Mouse (Mus musculus): ENCODE measurements around the gene Serpinb6a. TPM values are rescaled to one million over a fixed set of nuclear protein-coding genes. Genes with fewer than 3 reads are reported as not detected.

Gene Serpinb6a
- polyA plus RNA-seq, 3 experiments from 2014 or later = 39.5 to 66.1 (median 50.4) TPM

DNA sequence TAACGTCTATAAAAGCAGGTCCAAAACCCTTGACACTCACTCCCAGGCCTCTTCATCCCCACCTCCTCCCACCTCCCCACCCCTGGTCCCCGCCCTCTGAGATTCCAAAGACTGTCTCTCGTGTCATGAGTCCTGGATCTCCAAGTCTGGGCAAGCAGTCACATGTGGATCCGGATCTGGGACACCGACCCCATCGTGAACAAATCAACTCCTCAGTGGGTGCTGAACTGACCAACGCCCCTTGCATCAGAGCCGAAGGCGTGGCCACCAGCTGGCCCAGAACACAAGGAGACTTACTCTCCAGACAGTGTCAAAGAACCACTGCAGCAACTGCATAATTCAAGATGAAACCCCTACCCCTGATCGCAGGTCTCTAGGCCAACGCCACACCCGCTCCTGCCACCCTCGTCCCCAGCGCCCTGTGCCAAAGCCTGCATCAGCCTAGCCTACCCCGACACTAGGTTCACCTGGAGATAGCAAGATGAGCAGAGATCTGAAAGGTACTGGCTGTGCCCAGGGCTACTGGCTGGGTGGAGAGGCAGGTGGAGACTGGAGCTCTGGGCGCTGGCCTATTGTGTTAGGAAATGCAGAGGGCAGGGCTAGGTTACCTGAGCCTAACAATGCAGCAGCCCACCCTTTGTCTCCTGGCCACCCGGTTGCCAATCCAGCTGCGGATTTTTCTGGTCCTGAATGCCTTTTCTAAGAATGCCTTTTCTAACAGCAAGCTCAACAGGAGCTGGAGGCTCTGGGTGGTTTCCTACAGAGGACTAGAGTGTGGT lies 97.2 kb downstream of the Serpinb6a start, which contains the start of gene Serpinb6c:
Serpinb6c (minus strand) TSS at position 533 of the 779 bp plus-strand sequence.
- ATAC-seq = no peak

GRCm38 (mm10) chr13:33903290-33903689 lies 99.3 kb downstream of the Serpinb6a start:
- no peak for ATAC-seq

- no peak for ATAC-seq
Observed at GRCm38 (mm10) chr13:33894207-33894606, 108.4 kb downstream of the Serpinb6a start.

Other genes starting within 250 kb of the Serpinb6a start
- gene Serpinb6e, start 159.4 kb downstream of the Serpinb6a start, polyA plus RNA-seq (2017; shearing (Covaris generic)) = not detected
- gene Serpinb6c, start 97.1 kb downstream of the Serpinb6a start, polyA plus RNA-seq (2017; shearing (Covaris generic)) = not detected
- gene Nqo2, start 38.1 kb downstream of the Serpinb6a start, polyA plus RNA-seq (2017; shearing (Covaris generic)) = 10 to 100 TPM; 10.3 to 21.3 (median 10.4) TPM
- 10 to 100 TPM; 10.6 to 17.5 (median 16.5) TPM for gene Ripk1, start 431 bp downstream of the Serpinb6a start, polyA plus RNA-seq (2017; shearing (Covaris generic))
- 10 to 100 TPM; 11.8 to 33.6 (median 31.4) TPM for gene Bphl, start 34.8 kb upstream of the Serpinb6a start, polyA plus RNA-seq (2017; shearing (Covaris generic))
- gene Tubb2a, start 75.2 kb upstream of the Serpinb6a start, polyA plus RNA-seq (2017; shearing (Covaris generic)) = 1 to 10 TPM; 3.1 to 8.7 (median 8.0) TPM
- gene Tubb2b, start 127.7 kb upstream of the Serpinb6a start, polyA plus RNA-seq (2017; shearing (Covaris generic)) = 1 to 10 TPM in 2 of 3 experiments, not detected in 1; 1.7 to 2.0 TPM
- 10 to 100 TPM; 42.5 to 48.6 (median 45.6) TPM for gene Psmg4, start 160.2 kb upstream of the Serpinb6a start, polyA plus RNA-seq (2017; shearing (Covaris generic))